Mouse (Mus musculus) mesoderm, embryonic 11.5 days (tissue): Measurements from ENCODE around the gene Zmym1.
"Not testable (repeated sequence)": the region's sequence is repeated elsewhere in the genome, so short reads cannot be mapped to it uniquely, and the experiment has no call there.

Experiments
- DNase-seq: peaks from one replicate; pipeline ENCODE4 v3.0.0-alpha.2; 2012; ENCODE audit warnings: low read depth, low spot score

Zmym1 gene

GRCm38 (mm10) chr4:127027228-127028190 is 33.4 kb downstream of the Zmym1 start:
- DNase-seq = peak; percentile 71

- no peak for DNase-seq
Measured at GRCm38 (mm10) chr4:127026826-127027225, 34.1 kb downstream of the Zmym1 start.

GRCm38 (mm10) chr4:127024240-127024639 is 36.7 kb downstream of the Zmym1 start:
- no peak for DNase-seq

GRCm38 (mm10) chr4:127023201-127023600 is 37.8 kb downstream of the Zmym1 start:
- no peak for DNase-seq

- peak; percentile 95 for DNase-seq
Measured at GRCm38 (mm10) chr4:127021989-127022626, 38.8 kb downstream of the Zmym1 start.

GRCm38 (mm10) chr4:127021151-127021945 is 39.6 kb downstream of the Zmym1 start, which contains the start of gene Sfpq:
Sfpq (plus strand) TSS chr4:127021324.
- DNase-seq = peak; percentile 98

- no peak for DNase-seq
Measured at GRCm38 (mm10) chr4:127020411-127021150, 40.4 kb downstream of the Zmym1 start.

- DNase-seq = no peak
Measured at GRCm38 (mm10) chr4:127016366-127016765, 44.6 kb downstream of the Zmym1 start.

GRCm38 (mm10) chr4:127015294-127015993 is 45.5 kb downstream of the Zmym1 start:
- peak; percentile 86 for DNase-seq

GRCm38 (mm10) chr4:127005113-127005936 is 55.6 kb downstream of the Zmym1 start:
- peak; percentile 75 for DNase-seq

GRCm38 (mm10) chr4:127004384-127004783 is 56.6 kb downstream of the Zmym1 start:
- DNase-seq = no peak

GRCm38 (mm10) chr4:127000601-127001105 is 60.3 kb downstream of the Zmym1 start:
- DNase-seq = no peak

GRCm38 (mm10) chr4:126999372-126999771 is 61.6 kb downstream of the Zmym1 start:
- not testable (repeated sequence) for DNase-seq
